Mouse (Mus musculus): ENCODE measurements around the gene A930033H14Rik. TPM values are rescaled to one million over a fixed set of nuclear protein-coding genes. Genes with fewer than 3 reads are reported as not detected.

Gene A930033H14Rik
- polyA plus RNA-seq, 1 experiment from 2014 or later = 1.1 TPM

DNA sequence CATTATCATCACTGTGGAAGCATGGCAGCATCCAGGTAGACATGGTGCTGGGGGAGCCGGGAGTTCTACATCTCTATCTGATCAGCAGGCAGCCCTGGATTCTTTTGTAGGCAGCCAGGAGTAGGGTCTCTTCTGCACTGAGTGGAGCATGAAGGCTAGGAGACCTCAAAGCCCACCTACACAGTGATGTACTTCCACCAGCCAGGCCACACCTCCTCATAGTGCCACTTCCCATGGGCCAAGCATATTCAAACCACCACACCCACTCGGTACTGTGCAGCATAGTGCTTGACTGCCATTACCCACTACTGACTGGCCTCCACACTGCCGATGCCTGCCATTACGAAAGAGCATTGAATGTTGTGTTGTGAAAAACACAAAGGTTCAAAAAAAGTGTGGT lies 28.0 kb downstream of the A930033H14Rik start:
- Histone ChIP-seq H3K27ac (replicated peaks) (no peak overlapping the region), H3K36me3 (no peaks in the 10 kb centered on the region), H3K9me3 (replicated peaks) (0 out of 2 replicates have a peak, but pooled peaks cover 2% of the 10 kb centered on the region), H3K4me3 (no peak overlapping the region), H3K4me1 (no peaks in the 10 kb centered on the region), H3K27me3 (ENCODE audit: low read depth, poor library complexity, severe bottlenecking) (no peaks in the 10 kb centered on the region)
- WGBS = 92% methylated on average over 4 of the region's 4 CpGs
- DNase-seq (ENCODE audit: low spot score) = no peak

DNA sequence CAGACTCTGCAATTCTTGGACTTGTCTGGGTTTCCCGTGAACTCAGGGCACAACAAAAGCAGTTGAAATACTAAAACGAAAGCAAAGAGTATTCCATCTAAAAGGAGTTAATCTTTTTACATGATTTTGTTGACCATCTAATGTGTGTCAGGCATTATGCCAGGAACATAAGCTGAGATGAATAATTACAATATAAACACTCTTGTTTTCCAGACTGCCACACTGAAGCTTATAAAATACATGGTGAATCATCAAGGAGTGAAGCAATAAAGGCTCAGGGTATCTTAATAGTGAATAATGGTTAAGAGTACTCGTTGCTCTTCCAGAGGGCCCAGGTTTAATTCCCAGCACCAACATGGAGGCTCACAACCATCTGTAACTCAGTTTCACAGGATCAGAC lies 31.9 kb downstream of the A930033H14Rik start:
- Histone ChIP-seq H3K4me1 (no peaks in the 10 kb centered on the region), H3K27me3 (ENCODE audit: low read depth, poor library complexity, severe bottlenecking) (no peaks in the 10 kb centered on the region), H3K9me3 (replicated peaks) (0 out of 2 replicates have a peak, but pooled peaks cover 8% of the 10 kb centered on the region), H3K27ac (replicated peaks) (no peak overlapping the region), H3K4me3 (no peak overlapping the region), H3K36me3 (no peaks in the 10 kb centered on the region)
- 84% methylated on average over 3 of the region's 3 CpGs for WGBS
- no peak for DNase-seq (ENCODE audit: low spot score)

DNA sequence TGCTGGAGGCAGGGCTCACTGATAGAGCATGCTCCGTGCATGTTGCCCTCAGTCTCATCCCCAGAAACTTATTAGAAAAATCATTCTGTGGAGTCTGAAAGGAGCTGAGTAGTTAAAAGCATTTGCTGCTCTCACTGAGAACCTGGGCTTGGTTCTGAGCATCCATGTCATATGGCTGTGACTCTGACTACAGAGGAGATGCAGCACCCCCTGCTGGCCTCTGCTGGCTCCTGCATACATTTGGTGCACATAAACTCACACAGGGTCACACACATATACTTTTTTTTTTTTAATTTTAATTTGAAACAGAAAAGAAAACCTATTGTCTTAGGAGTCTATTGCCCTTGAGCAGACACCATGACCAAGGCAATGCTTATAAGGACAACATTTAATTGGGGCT lies 33.6 kb downstream of the A930033H14Rik start:
- Histone ChIP-seq H3K27ac (replicated peaks) (no peak overlapping the region), H3K9me3 (replicated peaks) (0 out of 2 replicates have a peak, but pooled peaks cover 8% of the 10 kb centered on the region), H3K27me3 (ENCODE audit: low read depth, poor library complexity, severe bottlenecking) (no peaks in the 10 kb centered on the region), H3K4me3 (no peak overlapping the region), H3K36me3 (no peaks in the 10 kb centered on the region), H3K4me1 (no peaks in the 10 kb centered on the region)
- WGBS = 92% methylated on average over 1 of the region's 1 CpGs
- DNase-seq (ENCODE audit: low spot score) = no peak

DNA sequence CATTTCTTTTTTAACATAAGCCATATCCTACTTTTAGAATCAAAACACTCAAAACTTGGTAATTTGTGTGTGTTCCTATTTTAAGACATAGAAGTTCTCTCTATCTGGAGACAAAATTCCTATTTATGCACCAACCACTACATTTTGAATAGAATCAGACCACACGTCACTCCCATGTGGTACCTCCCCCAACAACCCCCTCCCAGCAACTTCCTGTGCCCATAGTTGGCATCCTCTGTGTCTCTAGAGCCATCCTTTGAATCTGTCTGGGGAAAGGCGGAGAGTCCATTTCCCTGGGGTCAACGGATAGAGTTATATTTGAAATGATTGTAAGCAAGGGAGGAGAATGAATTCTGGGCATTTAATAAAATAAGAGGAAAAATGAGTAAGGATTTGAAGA lies 36.8 kb downstream of the A930033H14Rik start:
- DNase-seq (ENCODE audit: low spot score) = no peak

DNA sequence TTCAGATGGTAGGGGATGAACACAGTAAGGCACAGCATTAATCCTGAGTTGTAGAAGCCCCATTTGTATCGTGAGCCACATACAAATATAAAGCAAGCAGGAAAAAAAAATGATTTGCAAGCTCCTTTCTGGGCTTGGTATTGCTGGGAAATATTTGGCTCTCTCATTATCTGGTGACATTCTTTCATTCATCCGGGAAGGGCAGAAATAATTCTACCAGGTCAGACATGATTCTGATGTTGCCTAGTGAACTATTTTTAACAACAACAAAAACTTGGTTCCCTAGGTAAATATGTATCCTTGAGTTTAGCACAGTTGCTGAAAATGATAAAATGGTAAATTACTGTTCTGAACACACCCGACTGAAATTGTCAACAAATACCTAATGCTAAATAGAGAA lies 40.5 kb downstream of the A930033H14Rik start:
- Histone ChIP-seq H3K4me1 (no peaks in the 10 kb centered on the region), H3K9me3 (replicated peaks) (no peaks in the 10 kb centered on the region), H3K27ac (replicated peaks) (no peak overlapping the region), H3K4me3 (no peak overlapping the region), H3K27me3 (ENCODE audit: low read depth, poor library complexity, severe bottlenecking) (no peaks in the 10 kb centered on the region), H3K36me3 (no peaks in the 10 kb centered on the region)
- 88% methylated on average over 3 of the region's 3 CpGs for WGBS
- no peak for DNase-seq (ENCODE audit: low spot score)

More for the DNA sequence above, 36.8 kb downstream of the A930033H14Rik start:
- no peaks in the 10 kb centered on the region for H3K27me3 ChIP-seq (ENCODE audit: low read depth, poor library complexity, severe bottlenecking)
- no peaks in the 10 kb centered on the region for H3K4me1 ChIP-seq
- H3K36me3 ChIP-seq = no peaks in the 10 kb centered on the region
- 75% methylated on average over 3 of the region's 3 CpGs for WGBS
- no peak overlapping the region for H3K4me3 ChIP-seq
- 0 out of 2 replicates have a peak, but pooled peaks cover 6% of the 10 kb centered on the region for H3K9me3 ChIP-seq (replicated peaks)
- H3K27ac ChIP-seq (replicated peaks) = no peak overlapping the region

DNA sequence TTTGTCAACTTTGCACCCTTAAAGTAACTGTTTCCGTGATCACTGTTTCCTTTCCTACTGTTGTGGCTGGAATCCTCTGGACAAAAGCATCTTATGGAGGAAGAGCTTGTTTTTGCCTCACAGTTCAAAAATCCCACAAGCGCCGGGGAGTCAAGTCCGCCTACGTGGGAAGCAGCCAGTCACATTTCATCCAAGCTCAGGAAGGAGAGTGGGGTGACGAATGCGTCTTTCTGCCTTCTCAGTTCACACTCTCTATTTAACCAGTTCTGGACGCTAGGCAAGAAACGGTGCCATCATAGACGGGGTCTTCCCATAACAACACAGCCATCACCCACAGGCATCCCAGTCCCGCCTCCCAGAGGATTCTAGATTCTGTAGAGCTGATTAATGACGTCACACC lies 46.4 kb downstream of the A930033H14Rik start:
- H3K4me1 ChIP-seq = no peaks in the 10 kb centered on the region
- H3K9me3 ChIP-seq (replicated peaks) = no peaks in the 10 kb centered on the region; the same call in 1 of the 2 replicates
- H3K36me3 ChIP-seq = no peaks in the 10 kb centered on the region
- H3K4me3 ChIP-seq = no peak overlapping the region
- H3K27me3 ChIP-seq (ENCODE audit: low read depth, poor library complexity, severe bottlenecking) = no peaks in the 10 kb centered on the region
- no peak overlapping the region for H3K27ac ChIP-seq (replicated peaks)
- whole genome bisulfite sequencing = 86% methylated on average over 12 of the region's 12 CpGs
- DNase-seq (ENCODE audit: low spot score) = no peak

DNA sequence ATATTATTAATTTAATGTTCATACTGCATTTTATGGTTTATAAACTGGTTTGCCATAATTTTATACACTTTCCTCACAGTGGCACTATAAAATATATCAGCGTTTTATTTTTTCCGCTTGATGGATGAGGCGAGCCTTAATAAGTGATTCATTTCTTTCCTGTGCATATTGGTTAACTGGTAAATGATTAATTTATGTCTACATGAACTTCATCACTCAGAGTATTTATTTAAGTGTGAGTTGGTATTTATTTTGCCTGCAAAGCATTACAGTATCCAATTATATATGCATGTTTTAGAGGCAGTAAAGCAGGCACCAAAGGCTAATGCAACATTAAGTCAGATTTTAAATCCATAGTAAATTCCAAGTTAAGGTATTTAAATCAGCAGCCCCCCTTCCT lies 47.1 kb downstream of the A930033H14Rik start:
- H3K27ac ChIP-seq (replicated peaks) = no peak overlapping the region
- no peaks in the 10 kb centered on the region; the same call in 1 of the 2 replicates for H3K9me3 ChIP-seq (replicated peaks)
- no peak for DNase-seq (ENCODE audit: low spot score)
- WGBS = 88% methylated on average over 3 of the region's 3 CpGs
- no peaks in the 10 kb centered on the region for H3K36me3 ChIP-seq
- no peaks in the 10 kb centered on the region for H3K27me3 ChIP-seq (ENCODE audit: low read depth, poor library complexity, severe bottlenecking)
- no peaks in the 10 kb centered on the region for H3K4me1 ChIP-seq
- no peak overlapping the region for H3K4me3 ChIP-seq

DNA sequence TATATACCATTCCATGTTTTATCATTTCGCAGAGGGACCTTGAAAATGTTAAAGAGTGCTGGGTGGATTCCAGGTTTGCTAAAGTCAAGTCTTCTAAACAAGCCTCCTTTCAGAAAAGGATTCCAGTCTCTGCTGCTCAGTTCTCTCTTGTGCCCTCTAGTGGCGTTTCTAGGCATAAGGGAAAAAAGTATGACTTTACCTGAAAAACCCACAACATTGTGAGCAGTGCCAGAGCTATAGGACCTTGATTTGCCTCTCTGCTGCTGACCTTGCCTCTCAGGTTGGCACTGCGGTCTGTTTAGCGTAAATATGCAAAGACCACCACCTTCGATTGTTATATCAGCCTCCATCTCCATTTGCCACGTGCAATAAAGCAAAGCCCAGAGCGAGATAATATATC lies 47.8 kb downstream of the A930033H14Rik start:
- Histone ChIP-seq H3K4me1 (no peaks in the 10 kb centered on the region), H3K9me3 (replicated peaks) (no peaks in the 10 kb centered on the region; the same call in 1 of the 2 replicates), H3K4me3 (no peak overlapping the region), H3K27me3 (ENCODE audit: low read depth, poor library complexity, severe bottlenecking) (no peaks in the 10 kb centered on the region), H3K27ac (replicated peaks) (no peak overlapping the region), H3K36me3 (no peaks in the 10 kb centered on the region)
- DNase-seq (ENCODE audit: low spot score) = no peak
- 63% methylated on average over 7 of the region's 7 CpGs for WGBS

DNA sequence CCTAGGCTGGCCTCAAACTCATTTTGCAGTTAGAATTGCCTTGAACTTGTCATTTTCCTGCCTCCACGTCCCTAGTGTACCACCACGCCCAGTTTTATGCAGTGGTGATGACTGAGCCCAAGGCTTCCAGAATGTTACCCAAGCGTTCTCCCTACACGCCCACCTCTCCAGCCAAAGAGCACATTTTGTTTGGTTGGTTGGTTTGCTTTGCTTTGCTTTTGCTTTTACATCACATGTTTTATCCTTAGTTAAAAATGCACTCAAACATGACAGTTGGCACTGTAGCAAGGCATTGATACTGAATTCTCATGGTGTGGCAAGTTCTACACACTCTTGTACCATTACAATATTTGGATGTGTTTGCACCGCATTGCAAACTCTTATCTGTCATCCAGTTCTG lies 49.7 kb downstream of the A930033H14Rik start:
- Histone ChIP-seq H3K27ac (replicated peaks) (no peak overlapping the region), H3K9me3 (replicated peaks) (no peaks in the 10 kb centered on the region; the same call in 1 of the 2 replicates), H3K27me3 (ENCODE audit: low read depth, poor library complexity, severe bottlenecking) (no peaks in the 10 kb centered on the region), H3K4me3 (no peak overlapping the region), H3K4me1 (no peaks in the 10 kb centered on the region), H3K36me3 (no peaks in the 10 kb centered on the region)
- DNase-seq (ENCODE audit: low spot score) = no peak
- 90% methylated on average over 5 of the region's 5 CpGs for WGBS

DNA sequence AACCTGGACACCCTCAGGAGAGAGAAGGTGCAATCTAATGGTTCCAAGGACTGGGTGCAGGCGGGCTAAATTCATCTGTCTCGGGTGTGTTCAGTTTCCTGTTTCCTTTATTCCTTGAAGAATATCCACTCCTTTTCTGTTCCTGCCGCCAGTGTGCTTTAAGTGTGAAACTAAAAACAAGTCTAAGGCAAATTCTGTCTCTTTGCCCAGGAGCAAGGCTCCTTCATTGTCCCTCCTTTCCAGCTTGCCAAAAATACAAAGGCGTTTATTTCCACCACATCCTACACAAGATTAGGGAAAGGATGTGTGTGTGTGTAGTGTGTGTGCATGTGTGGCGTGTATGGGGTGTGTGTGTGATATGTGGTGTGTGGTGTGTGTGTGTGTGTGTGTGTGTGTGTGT lies 50.3 kb downstream of the A930033H14Rik start:
- Histone ChIP-seq H3K27ac (replicated peaks) (no peak overlapping the region), H3K36me3 (no peaks in the 10 kb centered on the region), H3K4me1 (no peaks in the 10 kb centered on the region), H3K27me3 (ENCODE audit: low read depth, poor library complexity, severe bottlenecking) (no peaks in the 10 kb centered on the region), H3K9me3 (replicated peaks) (no peaks in the 10 kb centered on the region; the same call in 1 of the 2 replicates), H3K4me3 (no peak overlapping the region)
- no peak for DNase-seq (ENCODE audit: low spot score)
- WGBS = 89% methylated on average over 5 of the region's 5 CpGs

DNA sequence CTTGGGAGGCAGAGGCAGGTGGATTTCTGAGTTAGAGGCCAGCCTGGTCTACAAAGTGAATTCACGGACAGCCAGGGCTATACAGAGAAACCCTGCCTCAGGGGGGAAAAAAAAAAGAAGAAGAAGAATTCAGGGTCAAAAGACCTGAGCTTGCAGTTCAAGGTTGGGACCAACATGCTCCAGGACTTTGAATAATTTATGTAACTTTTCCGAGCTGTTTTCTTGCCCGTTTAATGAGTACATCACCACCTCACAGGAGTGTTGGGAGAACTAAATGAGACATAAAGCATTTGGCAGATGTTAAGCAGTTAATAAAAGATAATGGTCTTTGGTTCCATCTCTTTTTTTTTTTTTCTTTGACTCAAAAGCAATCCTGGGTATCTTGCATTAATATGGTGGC lies 51.4 kb downstream of the A930033H14Rik start:
- WGBS = 90% methylated on average over 3 of the region's 3 CpGs
- no peaks in the 10 kb centered on the region for H3K36me3 ChIP-seq
- no peak overlapping the region for H3K27ac ChIP-seq (replicated peaks)
- no peak overlapping the region for H3K4me3 ChIP-seq
- no peaks in the 10 kb centered on the region; the same call in 1 of the 2 replicates for H3K9me3 ChIP-seq (replicated peaks)
- H3K4me1 ChIP-seq = no peaks in the 10 kb centered on the region
- H3K27me3 ChIP-seq (ENCODE audit: low read depth, poor library complexity, severe bottlenecking) = no peaks in the 10 kb centered on the region
- no peak for DNase-seq (ENCODE audit: low spot score)

DNA sequence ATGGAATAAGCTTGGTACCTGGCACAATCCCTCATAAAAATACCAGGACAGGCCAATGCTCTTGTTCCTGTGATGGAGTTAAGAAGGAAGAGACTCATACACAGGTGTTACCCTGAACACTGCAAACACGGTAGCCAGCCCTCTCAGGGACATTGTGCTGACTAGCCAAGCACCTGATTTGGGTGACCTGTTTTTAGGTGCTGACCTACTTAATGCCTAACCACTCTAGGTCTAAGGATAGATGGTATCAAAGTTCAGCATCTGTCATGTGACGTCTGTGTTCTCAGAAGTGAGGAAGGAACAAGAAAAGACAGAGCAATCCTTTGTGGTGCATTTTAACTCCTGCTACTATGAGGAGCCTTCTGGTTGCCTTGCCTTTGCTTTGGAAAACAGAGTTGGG lies 52.0 kb downstream of the A930033H14Rik start:
- Histone ChIP-seq H3K9me3 (replicated peaks) (no peaks in the 10 kb centered on the region; the same call in 1 of the 2 replicates), H3K4me3 (no peak overlapping the region), H3K36me3 (no peaks in the 10 kb centered on the region), H3K27me3 (ENCODE audit: low read depth, poor library complexity, severe bottlenecking) (no peaks in the 10 kb centered on the region), H3K27ac (replicated peaks) (no peak overlapping the region), H3K4me1 (no peaks in the 10 kb centered on the region)
- 88% methylated on average over 2 of the region's 2 CpGs for WGBS
- no peak for DNase-seq (ENCODE audit: low spot score)
